Mouse (Mus musculus): ENCODE results near the gene Slc9a8.

Gene Slc9a8

GRCm38 (mm10) chr2:167449331-167450275 lies 28.1 kb downstream of the Slc9a8 start:
- no peak for DNase-seq (ENCODE audit: low spot score in 2 of 2)

DNA sequence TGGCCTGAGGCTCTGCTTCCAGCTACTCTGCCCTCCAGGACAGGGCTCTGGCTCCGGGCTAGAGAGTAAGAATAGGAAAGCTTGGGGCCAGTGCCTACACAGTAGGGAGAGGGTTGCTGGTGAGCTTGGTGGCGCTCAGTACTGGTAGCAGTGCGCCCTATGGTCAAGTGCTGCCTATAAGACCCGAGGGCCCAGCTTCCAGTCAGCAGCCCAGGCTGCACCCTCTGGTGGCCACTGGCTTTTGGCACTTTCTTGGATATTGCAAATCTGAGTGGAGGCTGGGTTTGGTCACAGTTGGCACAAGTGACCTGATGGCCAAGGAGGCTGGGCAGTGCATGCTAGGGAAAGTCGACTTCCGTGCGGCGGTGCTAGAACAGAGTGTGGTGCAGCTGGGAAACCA lies 29.1 kb downstream of the Slc9a8 start:
- no peak for DNase-seq (ENCODE audit: low spot score in 2 of 2)

DNA sequence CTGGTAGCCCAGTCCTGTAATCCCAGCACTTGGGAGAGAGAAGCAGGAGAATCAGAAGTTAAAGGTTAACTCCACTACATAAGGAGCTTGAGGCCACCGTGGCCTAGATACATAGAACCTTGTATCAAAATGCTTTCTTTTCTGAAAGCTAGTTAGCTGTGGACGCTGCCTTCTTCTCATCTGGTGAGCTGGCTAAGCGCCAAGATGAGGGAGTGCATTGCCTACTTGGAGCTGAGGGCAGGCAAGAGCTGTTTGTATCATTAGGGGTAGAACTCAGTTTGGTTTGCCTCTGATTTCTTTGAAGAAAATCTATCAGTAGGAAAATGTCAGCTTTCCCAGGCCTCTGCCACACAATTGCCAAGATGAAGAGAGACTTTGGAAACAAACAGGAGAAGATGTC lies 32.3 kb downstream of the Slc9a8 start:
- DNase-seq (ENCODE audit: low spot score in 2 of 2), result no peak

- DNase-seq (ENCODE audit: low spot score in 2 of 2), result no peak
Observed at GRCm38 (mm10) chr2:167456361-167457020, 35.0 kb downstream of the Slc9a8 start.

- no peak for DNase-seq (ENCODE audit: low spot score in 2 of 2)
Observed at GRCm38 (mm10) chr2:167457213-167457612, 35.7 kb downstream of the Slc9a8 start.

- no peak for DNase-seq (ENCODE audit: low spot score in 2 of 2)
Observed at GRCm38 (mm10) chr2:167458548-167458947, 37.0 kb downstream of the Slc9a8 start.

GRCm38 (mm10) chr2:167459071-167459865 lies 37.8 kb downstream of the Slc9a8 start:
- no peak for DNase-seq (ENCODE audit: low spot score in 2 of 2)

DNA sequence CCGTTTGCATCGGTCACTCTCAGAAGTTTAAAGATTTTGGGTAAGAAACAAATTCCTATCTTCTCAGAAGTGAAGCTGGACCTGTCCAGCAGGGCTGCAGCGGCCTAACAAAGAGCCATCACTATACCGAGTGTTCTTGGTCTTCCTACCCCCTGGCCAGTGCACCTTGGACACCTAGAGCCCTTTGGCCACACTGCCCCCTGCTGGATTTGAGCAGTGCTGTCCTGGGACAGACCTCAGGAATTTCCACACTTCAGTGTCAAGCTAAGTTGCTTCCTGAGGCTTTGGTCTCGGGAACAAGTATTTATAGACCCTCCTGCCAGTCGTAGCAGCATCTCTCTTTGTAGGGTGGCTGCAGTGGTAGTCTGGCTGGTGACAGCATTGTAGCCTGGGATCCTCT lies 41.4 kb downstream of the Slc9a8 start:
- DNase-seq (ENCODE audit: low spot score in 2 of 2), result peak; percentile 30 to 49

- DNase-seq (ENCODE audit: low spot score in 2 of 2), result no peak
Observed at GRCm38 (mm10) chr2:167463802-167464201, 42.3 kb downstream of the Slc9a8 start.

DNA sequence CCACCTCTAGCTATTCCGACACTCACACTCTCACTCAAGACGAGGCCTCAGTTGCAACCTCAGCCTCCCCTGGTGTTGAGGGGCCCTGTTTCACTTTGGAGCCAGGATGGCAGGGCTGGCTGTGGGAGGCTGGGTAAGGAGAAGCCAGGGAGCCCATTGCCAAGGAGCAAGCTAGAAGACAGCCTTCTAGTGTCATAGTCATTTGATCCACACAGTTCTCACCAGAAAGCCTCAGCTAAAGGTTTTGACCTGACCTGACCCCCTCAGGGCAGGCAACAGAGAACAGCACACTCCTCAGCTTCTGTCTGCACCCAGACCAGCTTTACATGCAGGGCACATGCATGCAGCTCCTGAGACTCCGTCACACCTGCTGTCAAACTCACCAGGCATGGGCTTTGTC lies 44.4 kb downstream of the Slc9a8 start:
- DNase-seq (ENCODE audit: low spot score in 2 of 2), result no peak

DNA sequence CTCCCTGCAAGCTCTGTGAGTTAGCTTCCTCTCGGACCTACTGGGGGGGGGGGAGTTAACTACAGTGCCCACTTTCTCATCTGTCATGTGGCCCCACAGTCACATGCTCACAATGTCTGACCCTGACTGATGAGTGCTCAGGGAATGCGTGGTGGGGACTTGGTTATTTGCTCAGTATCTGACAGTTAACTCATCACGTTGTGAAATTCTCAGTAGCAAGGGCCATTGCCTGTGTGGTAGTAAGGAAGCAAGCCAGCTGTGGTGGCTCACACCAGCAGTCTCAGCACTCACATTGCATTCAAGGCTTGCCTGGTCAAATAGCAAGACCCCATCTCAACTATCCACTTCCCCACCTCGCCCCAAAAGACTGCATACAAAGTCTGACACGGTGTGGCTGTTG lies 45.7 kb downstream of the Slc9a8 start:
- DNase-seq (ENCODE audit: low spot score in 2 of 2), result no peak

DNA sequence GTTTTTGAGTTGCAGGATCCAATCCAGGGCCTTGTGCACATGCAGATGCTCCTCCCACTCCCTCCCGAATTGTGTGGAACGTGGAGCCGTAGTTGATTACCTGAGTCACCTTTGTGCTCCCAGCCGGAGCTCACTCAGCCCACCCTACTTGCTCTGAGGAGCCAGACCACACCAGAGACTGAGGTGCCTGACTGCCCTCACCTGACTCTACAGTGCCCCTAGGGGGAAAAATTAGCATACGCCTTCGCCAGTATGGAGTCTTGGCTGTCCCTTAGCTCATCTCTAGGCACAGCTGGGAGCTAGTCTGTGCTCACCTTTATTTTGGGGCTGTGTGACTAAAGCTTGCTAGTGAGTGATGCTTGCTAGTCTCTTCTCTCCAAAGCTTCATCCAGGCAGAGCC lies 46.9 kb downstream of the Slc9a8 start:
- no peak for DNase-seq (ENCODE audit: low spot score in 2 of 2)

GRCm38 (mm10) chr2:167470611-167471010 lies 49.1 kb downstream of the Slc9a8 start:
- DNase-seq (ENCODE audit: low spot score in 2 of 2), result no peak

DNA sequence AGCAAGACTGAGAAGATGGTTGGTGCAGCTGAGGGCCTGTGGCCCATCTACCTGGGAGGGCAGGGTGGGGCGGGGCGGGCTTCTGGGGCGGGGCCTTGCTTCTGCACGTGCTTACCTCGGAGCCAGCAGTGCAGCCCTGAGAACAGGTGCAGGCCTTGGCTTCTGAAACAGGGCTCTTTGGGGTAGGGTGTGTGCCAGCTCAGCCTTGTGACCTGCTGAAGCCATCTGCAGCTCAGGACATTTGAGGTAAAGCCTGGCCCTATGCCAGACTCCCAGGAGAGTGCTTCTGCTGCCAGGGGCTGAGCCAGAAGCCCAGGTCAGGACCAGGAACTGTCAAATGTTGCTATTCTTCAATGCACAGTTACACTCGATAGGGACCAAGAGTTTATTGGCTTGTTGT lies 50.1 kb downstream of the Slc9a8 start:
- no peak for DNase-seq (ENCODE audit: low spot score in 2 of 2)

GRCm38 (mm10) chr2:167474218-167474617 lies 52.7 kb downstream of the Slc9a8 start:
- DNase-seq (ENCODE audit: low spot score in 2 of 2), result no peak

- no peak for DNase-seq (ENCODE audit: low spot score in 2 of 2)
Observed at GRCm38 (mm10) chr2:167475596-167475995, 54.1 kb downstream of the Slc9a8 start.

DNA sequence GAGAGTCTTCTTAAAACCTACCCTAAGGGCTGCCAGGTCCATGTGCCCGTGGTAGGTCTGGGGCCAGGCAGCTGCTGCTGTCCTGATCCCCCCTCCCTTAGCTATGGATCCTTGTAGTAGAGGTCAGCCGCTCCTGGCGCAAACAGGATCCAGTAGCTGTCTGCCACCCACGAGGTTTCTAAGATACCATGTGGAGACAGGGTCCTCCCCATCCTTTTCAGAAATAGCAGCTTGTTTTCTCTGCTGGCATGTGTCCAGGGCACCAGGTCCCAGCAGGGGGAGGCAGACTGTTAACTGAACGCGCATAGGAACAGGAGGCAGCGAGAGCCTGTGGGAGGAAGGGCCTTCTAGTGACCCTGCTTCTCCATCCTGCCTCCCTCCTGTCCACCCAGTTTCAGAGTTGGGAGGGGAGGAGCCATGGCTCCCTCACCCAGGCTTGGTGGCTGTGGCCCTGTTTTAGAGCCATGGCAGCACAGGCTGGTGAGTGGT lies 54.7 kb downstream of the Slc9a8 start:
- DNase-seq (ENCODE audit: low spot score in 2 of 2), result no peak

GRCm38 (mm10) chr2:167476762-167477161 lies 55.2 kb downstream of the Slc9a8 start:
- DNase-seq (ENCODE audit: low spot score in 2 of 2), result no peak

GRCm38 (mm10) chr2:167478128-167478527 lies 56.6 kb downstream of the Slc9a8 start:
- no peak for DNase-seq (ENCODE audit: low spot score in 2 of 2)

GRCm38 (mm10) chr2:167479501-167479900 lies 58.0 kb downstream of the Slc9a8 start:
- DNase-seq (ENCODE audit: low spot score in 2 of 2), result no peak

GRCm38 (mm10) chr2:167482681-167483080 lies 61.2 kb downstream of the Slc9a8 start:
- no peak for DNase-seq (ENCODE audit: low spot score in 2 of 2)

Data from natural killer cell, adult 2 months (primary cell).